Mouse (Mus musculus): ENCODE measurements around the gene Med15.

The Med15 gene

DNA sequence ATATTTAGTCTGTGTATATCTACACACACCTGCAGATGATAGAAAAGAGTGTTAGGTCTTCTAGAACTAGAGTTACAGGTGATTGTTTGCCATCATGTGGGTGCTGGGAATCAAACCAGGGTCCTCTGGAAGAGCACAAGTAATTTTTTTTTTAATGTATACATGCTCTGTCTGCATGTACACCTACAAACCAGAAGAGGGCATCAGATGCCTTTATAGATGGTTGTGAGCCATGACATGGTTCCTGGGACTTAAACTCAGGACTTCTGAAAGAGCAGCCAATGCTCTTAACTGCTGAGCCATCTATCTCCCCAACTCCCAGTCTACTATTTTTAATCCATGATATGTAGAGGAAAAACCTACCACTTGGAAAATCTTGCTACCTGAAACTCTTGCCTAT, 2.7 kb downstream of the Med15 start:
- DNase-seq, result no peak

DNA sequence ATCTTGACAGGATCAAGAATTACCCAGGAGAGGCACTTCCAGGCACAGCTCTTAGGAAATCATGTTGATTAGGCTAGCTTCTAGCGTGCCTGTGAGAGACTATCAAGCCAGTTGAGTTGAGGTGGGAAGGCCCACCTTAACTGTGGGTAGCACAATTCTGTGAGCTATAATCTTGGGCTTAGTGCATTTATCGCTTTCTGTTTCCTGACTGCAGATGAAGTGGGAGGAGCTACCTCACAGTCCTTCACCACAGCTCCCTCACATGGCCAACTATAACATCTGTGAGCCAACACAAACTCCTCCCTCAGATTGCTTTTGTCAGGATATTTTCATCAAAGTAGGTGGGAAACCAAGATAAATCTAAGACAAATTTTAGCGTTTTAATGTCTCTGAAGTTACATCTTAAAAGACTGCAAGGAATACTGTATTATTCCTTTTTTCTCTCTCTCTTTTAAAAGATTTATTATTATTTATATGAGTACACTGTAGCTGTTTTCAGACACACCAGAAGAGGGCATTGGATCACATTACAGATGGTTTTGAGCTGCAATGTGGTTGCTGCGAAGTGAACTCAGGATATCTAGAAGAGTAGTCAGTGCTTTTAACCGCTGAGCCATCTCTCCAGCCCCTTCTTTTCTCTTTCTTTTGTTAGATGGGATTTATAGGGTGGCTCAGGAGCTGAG, 5.4 kb downstream of the Med15 start:
- DNase-seq, result no peak

DNA sequence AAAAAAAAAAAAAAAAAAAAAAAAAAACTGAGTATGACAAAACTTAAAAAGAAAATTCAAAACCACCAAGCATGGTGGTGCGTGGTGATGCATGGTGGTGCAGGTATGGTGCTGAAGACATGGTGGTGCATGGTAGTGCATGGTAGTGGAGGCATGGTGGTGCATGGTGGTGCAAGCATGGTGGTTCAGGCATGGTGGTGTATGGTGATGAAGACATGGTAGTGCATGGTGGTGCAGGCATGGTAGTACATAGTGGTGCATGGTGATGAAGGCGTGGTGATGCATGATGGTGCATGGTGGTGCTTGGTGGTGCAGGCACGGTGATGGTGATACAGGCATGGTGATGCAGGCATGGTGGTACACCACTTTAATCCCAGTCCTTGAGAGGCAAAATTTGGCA, 8.2 kb downstream of the Med15 start:
- no peak for DNase-seq

DNA sequence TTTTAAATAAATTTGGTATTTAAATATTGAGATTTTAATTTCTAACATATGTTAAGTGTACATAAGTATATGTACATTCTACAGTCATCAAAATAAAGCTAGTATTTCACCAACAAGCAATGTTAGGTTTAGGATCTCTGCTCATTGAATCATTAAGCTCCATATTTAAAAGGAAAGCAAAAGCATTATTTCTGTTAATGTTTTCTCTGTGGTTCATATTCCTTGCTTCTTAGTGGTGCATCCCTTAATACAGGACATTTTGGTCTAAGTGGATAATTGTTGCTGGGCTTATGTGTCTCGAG, 9.4 kb downstream of the Med15 start:
- no peak for DNase-seq

DNA sequence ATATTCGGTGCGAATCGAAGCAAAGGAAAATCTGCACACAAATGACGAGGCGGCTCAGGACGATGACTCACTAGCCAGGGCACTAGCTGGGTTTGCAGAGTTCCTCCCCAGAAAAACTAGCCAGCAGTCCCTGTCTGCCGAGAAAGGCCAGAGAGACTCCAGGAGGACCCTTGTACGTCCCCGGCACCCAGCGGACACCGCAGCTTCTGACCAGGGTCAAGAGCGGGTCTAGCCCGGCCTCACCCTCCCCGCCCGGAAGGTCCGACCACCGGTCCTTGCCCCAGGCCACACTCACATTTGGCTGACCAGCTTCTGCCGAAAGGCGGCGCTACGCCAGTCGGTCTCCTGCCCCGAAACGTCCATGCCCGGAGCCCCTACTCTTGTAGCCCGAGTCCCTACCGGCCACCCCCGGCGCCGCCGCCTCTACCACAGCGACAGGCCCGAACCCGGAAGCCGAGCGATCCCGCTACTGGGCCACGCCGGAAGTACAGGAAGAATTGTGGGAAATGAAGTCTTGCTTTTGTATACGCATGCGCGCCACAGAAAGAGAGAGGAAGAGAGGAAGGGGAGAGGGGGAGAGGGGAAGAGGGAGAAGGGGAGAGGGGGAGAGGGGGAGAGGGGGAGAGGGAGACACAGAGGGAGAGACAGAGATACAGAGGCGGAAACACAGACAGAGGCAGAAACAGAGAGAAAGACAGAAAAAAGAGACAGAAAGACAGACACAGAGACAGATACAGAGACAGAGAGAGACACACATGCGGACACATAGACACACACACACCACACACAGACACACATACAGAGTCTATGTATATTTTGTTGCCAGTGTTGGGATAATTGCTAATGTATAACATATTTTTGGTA, 10.0 kb downstream of the Med15 start:
- DNase-seq, result peak; percentile 89

DNA sequence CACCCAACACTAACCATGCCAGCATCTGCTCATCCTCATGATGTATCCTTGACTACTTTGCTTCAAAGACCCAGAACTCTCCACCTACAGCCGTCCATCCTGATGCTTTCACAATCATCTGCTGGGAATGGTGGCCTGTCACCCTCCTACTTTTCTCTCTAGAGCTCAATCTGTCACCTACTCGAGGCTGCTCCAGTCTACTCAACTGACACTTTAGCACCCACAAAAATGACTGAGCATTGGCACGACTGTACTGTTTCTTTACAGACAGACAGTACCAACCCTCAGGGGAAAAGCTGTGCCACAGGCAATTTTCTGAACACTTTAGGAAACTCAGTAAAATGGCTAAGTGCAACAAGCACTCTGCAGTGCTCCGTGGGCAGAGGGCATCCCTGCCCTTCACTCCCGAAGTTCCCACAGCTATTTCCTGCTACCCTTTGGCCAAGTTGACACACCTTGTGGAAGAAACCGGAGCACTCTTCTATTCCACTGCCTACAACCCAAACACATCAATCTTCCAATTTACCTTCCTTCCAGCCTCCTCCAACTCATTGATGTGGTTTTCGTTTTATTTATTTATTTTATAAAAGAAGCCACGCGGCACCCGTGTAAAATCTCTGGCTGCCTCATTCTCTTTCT, 10.8 kb downstream of the Med15 start:
- DNase-seq, result no peak

DNA sequence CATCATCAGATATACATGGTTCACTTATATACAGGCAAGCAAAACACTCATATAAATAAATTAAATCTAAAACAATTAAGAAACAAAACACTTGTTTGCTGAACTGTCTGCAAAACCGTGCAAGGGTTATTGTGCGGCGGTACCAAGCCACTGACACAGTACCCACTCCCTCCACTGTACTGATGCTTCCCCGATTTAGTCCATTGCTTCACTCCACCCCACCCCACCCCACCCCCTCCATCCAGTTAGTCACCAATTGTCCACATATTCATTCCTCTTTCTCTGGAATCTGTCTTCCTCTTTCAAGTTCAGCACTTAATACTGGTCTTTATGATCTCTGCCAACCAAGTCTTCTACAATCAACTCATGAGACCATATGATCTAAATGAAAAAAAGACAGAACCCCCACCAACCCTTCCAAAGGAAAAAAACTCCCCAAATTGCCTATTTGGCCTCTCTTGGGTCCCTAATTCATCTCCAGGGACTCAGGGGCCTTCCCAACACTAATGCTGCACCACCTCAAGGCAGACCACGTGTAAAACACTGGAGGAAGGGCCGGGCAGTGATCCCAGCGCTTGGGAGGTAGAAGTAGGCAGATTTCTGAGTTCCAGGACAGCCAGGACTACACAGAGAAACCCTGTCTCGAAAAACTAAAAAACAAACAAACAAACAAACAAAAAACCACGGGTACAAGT, 11.4 kb downstream of the Med15 start:
- no peak for DNase-seq

DNA sequence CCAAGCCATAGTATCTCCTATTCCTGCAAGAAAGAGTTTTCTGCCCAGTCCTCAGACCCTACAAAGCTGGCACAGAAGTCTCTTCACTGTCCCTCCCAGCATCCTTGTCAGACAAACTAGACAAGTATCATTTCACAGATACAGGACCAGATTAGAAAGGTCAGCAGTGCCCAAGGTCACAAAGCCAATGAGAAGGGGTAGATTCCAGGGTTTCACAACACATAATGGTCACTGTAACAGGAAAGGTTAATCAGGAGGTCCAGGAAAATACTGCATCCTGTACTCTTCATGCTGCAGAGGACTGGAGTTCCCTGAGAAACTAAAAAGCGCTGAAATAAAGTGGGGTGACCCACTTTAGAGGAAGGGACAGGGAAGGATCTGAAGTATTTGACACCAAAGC, 14.9 kb downstream of the Med15 start:
- no peak for DNase-seq

DNA sequence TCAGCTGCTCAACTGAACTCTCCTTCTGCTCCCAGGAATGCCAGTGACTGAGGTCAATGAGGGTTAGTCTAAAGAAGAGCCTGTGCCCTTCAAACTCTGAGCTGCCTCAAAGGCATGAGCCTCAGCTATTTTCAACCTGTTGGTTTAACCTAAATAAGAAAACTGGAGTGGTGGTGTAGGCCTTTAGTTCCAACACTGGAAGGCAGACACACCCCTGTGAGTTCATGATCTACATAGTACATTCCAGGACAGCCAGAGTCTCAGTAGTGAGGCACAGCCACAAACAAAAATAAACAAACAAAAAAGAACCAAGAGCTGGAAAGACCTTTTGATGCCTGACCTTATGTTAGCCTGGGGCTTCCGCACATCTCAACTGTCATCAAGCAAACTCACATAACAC, 25.1 kb downstream of the Med15 start:
- DNase-seq, result no peak

DNA sequence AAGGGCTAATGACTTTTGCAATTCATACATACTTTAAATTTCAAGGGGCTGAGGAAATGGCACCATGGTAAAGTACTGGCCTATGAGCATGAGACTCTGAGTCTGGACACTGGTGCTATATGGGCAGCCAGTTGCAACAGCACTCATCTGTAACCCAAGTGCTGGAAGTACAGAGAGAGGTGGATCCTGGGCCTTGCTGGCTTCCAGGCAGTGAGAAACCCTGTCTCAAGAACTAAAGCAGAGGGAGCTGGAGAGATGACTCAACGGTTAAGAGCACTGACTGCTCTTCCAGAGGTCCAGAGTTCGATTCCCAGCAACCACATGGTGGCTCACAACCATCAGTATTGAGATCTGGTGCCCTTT, 31.7 kb downstream of the Med15 start:
- no peak for DNase-seq

DNA sequence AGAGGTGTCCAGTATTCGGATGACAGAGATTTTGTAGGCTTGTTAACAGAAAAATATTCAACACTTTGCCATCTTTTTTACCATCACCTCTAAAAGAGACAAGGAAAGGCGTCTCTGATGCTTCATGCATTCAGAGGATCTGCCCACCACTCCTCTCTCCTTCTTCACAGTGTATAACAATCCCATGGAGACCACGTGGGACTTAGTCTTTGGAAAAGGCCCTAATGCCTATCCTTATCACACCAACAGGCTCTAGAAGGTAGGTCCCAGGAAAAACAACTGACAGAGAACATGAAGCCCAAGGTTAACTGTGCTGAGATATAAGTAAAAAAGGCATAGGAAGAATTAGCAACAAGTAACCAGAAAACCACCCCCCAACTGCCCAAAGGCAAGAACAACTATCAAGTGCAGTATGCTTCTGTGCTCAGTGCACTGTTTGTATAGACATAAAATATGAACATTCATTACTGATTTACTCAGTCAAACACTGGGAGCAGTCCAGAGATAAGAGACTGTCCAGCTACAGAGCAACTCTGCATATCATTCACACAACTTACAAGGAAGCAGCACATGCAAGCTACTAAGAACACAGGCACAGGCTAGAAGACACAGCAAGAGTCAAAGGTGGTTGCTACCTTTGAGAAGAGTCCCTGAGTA, 32.2 kb downstream of the Med15 start:
- DNase-seq, result no peak

DNA sequence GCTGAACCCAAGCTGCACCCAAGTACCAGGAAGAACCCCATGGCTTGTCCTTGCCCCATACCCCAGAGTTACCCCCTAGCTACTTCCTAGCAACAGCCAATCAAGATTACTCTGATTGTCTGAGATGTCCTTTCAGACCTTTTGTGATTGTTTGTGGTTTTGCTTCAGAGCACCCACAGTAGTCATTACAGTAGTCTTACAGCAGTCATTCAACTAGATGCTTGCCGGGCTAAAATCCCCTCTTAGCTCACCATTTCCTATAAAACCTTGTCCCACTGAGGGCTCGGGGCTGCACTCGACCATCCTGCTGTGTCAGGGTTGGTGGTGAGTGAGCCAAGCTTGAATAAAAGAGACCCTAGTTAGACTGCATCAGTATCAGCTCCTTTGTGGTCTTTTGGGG, 37.8 kb downstream of the Med15 start:
- no peak for DNase-seq

DNA sequence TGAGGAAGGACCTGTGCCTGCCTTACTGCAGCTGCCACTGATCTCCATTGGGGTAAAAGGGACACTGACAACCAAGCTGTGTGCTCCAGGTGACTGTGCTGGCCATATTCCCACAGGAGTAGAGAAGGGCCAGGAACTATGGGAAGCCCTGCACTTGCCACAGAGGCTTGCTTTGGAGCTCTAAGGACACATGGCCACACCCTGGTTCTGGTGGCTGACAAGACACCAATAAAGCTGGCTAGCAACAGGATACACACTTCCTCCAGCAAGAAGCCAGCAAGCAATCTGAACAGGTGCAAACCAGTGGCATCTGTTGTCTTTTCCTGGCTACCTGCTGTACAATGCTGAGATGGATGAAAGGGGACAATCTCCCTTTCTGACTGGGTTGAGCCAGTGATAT, 62.8 kb downstream of the Med15 start:
- DNase-seq, result no peak

DNA sequence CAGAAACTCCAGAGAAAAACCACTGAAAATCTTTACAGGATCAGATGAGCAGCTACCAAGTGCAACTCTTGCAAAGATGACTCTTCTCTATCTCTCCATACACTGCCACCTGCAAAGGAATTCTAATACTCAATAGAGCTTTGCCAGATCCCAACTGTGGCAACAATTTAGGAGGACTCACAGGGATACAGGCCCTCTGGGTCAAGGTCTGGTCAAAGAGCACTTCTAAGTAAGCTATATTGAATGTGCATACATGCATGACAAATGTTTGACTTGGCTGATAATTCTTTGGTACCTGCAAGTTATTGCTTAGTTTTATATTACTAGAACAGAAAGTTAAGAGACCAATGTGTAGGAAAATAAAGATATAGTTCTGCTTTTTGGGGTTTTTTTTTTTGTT, 67.1 kb downstream of the Med15 start:
- DNase-seq, result no peak

DNA sequence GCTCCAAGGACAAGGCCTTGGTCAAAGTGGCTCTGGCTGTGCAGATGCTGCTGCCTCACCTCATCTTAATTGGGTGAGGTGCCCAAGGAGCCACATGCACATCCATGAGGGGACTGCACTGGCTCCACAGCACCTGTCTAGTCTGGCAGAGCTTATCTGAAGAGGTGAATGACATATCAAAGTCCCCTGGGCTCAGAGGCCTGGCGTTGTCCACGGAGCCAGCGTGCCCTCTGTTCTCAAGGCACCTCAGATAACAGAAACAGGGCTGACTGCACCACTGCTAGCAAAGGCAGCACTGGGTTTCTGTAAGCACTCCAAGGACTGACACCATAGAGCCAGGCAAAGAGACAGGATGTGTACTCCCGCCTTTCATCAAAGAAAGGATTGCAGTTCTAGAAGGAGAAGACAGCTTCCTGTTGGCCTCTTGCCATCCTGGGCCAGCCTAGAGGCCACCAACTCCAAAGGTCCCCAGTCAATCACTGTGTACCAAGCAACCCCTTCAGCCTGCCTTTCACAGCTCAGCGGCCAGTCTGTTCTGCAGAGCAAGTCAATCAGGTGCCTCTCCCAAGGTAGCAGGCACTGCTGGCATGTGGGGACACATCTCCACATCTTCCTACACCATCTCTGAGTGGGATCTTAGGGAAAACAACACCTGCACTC, 76.3 kb downstream of the Med15 start:
- DNase-seq, result no peak

DNA sequence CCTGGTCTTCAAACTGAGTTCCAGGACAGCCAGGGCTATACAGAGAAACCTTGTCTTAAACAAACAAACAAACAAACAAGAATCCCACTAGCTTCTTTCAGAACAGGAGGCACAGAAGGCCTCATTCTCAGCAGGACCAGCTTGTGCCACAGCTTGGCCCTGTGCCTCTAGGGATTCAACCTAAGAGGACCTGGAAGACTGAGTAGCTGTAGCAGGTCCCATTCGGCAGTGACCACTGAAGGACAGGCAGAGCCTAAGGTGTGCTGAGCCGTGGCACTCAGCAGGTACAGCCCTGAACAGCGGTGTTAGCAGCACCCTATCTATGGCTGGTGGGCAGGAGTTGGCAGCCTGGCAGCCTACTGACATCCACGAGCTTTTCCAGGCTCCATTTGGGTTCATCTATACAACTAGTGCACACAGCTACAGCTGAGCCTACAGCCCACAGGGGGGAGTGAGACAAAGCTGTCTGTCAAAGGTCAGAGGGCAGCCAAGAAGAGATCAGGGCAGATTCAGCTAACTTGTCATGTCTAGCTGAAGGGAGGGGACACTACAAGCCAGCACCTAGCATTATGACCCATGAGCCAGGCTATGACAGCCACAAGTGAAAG, 78.4 kb downstream of the Med15 start:
- no peak for DNase-seq

DNA sequence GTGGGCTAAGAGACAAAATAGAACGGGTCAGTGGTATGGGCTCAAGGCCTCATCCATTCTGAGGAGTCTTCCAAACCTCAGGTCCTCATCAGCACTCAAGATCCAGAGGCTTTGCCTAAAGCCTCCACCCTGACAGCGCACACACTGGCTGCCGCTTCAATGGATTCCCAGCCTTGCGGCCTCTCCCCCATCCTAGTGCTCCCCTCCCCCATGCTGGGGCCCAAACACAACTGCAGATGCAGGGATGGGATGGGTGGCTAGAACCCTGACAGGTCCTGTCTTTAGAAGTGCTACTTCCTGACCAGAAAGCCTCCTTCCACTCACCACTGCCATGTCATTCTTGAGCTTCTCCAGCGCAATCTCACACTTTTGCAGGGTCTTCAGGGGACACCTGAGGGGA, 79.1 kb downstream of the Med15 start:
- no peak for DNase-seq

DNA sequence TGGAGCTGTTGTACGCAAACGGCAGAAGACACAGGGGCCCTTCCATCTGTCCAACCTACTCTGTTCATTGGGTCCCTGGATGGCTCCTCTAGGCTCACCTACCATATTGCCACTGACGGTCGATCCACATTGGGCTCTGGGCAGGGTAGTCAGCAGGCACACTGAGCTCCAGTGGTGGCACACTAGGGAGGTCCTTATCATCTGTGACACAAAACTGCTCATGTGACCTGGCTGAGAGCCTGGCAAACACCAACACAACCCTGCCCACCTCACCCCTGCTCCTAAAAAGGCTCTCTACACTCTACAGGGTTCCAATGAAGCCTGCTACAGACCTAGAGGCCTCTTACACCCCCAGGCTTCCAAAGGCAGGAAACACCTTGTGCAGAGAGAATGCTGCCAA, 80.1 kb downstream of the Med15 start:
- no peak for DNase-seq

DNA sequence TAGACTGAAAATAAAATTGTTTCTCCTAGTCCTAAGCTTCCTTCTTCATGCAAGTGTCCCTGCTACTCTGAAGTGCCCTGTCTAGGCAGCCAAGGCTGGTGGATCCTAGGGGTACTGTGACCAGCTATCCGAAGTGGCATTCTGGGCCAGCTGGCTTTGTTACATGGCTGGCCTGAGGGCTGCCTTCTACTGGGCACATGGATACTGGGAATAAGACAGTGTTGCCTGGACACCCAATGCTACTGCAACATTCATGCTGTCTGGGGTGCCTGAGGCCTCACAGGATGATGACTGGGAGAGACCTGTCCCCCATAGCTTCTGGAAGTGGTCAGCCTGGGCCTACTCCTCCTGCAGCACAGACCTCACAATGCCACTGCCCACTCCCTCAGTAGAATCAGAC, 82.0 kb downstream of the Med15 start:
- DNase-seq, result no peak

DNA sequence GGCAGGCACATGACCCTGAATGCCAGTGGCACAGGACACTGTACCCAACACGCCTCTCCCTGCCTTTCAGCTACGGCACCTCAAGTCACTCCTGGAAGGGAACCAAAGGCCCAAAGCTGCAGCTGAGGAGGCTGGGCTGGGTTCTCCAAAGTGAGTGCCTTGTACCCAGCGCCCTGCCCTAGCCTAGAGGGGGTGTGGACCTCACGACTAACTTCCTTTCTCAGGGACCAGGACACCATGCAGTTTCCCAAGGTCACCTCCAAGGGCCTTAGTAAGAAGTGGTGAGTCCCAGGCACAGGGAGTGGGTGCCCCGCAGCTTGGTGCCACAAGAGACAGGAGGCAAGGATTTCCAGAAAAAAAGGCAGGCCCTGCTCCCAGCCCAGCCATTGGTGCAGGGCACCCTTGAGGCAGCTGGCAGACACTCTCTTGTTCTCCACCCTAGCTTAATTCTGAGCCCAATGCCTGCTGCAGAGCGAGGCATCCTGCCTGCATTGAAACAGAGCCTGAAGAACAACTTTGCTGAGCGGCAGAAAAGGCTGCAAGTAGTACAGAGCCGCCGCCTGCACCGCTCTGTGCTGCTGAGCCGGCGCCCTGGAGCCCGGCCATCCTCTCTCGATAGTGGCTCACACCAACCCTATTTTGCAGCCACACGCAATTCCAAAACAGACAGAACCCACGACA, 82.6 kb downstream of the Med15 start:
- DNase-seq, result no peak

DNA sequence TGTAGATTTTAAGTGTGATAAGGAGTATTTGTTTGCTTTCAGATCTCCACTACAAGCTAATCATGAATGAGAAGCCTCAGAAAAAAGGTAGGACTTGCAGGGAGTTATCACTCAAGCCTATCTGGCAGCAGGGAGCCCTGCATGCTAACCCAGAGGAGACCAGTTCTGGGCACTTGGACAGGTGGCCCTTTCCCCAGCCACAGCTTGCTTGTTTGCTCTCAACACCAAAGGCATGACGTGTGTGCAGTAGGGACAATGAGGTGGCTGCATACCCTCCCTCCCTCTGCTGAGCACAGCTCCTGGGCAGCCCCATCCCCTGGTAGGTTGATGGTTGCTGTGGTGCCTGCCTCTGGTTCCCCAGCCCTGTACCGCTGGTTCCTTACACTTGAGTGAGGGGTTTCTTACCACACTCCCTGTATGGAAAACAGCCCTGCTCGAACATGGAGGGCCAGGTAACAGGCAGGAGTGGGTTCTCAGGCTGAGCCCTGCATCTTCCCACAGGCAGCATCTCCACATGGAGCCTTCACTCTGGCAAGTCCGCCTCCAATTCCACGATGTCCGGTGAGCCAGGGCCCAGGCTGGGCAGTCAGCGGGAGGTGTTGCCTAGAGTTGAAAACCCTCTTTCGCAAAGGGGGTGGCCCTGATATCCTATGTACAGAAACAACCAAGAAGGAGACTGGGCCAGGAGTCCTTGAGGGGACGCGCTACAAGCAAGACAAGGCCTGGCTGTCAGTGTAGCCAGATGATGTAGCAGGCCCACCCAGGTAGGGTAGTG, 84.9 kb downstream of the Med15 start:
- DNase-seq, result no peak

All from right cerebral cortex, postnatal 4 days (tissue).